Mouse (Mus musculus): Measurements from ENCODE around the gene Ube2m. TPM values are rescaled to one million over a fixed set of nuclear protein-coding genes. Genes with fewer than 3 reads are reported as not detected.

Gene Ube2m
- total and polyA plus RNA-seq, 2 experiments = 41.2 to 82.7 TPM

GRCm38 (mm10) chr7:13054287-13055010 lies 16.4 kb upstream of the Ube2m start, which contains the start of gene Mzf1:
Mzf1 (minus strand) TSS chr7:13054764.
- under 1% methylated on average over 40 of the region's 41 CpGs for WGBS
- no peak for TF ChIP-seq CTCF (IDR thresholded peaks at IDR 0.05; ENCODE audit: low read depth, low read length)
- TF ChIP-seq POLR2A (IDR thresholded peaks at IDR 0.05; ENCODE audit: extremely low read depth, insufficient read depth, low read length) = no peak
- H3K79me2 ChIP-seq (ENCODE audit: control insufficient read depth, insufficient read depth, low read length) = no peaks in the 10 kb centered on the region
- peak; percentile 93 for DNase-seq (ENCODE audit: extremely low read depth, low read depth, low spot score)
- H3K27me3 ChIP-seq (ENCODE audit: control insufficient read depth, insufficient read depth, low read length) = no peaks in the 10 kb centered on the region
- peak within 1 kb of the TSS; percentile 80 for H3K4me3 ChIP-seq (ENCODE audit: insufficient read depth, low read depth, low read length)
- H3K9ac ChIP-seq (ENCODE audit: low read depth, low read length) = peak within 1 kb of the TSS; percentile 71
- H3K4me1 ChIP-seq (ENCODE audit: control insufficient read depth, insufficient read depth, low read length) = no peaks in the 10 kb centered on the region
- no peaks in the 10 kb centered on the region for H3K36me3 ChIP-seq (ENCODE audit: control insufficient read depth, insufficient read depth, low read length)
- H3K27ac ChIP-seq (replicated peaks; ENCODE audit: insufficient read depth, low read depth, low read length) = peak within 1 kb of the TSS; percentile 58

- Histone ChIP-seq H3K27ac (replicated peaks; ENCODE audit: insufficient read depth, low read depth, low read length) (peak overlapping the region; percentile 45), H3K27me3 (ENCODE audit: control insufficient read depth, insufficient read depth, low read length) (no peaks in the 10 kb centered on the region), H3K36me3 (ENCODE audit: control insufficient read depth, insufficient read depth, low read length) (no peaks in the 10 kb centered on the region), H3K4me1 (ENCODE audit: control insufficient read depth, insufficient read depth, low read length) (no peaks in the 10 kb centered on the region), H3K79me2 (ENCODE audit: control insufficient read depth, insufficient read depth, low read length) (no peaks in the 10 kb centered on the region), H3K9ac (ENCODE audit: low read depth, low read length) (peak overlapping the region; percentile 66), H3K4me3 (ENCODE audit: insufficient read depth, low read depth, low read length) (peak overlapping the region; percentile 80)
- WGBS = 1% methylated on average over 15 of the region's 15 CpGs
- no peak for DNase-seq (ENCODE audit: extremely low read depth, low read depth, low spot score)
- no peak for TF ChIP-seq POLR2A (IDR thresholded peaks at IDR 0.05; ENCODE audit: extremely low read depth, insufficient read depth, low read length)
- TF ChIP-seq CTCF (IDR thresholded peaks at IDR 0.05; ENCODE audit: low read depth, low read length) = no peak
Measured at GRCm38 (mm10) chr7:13053961-13054286, 15.8 kb upstream of the Ube2m start.

GRCm38 (mm10) chr7:13053501-13053900 lies 15.4 kb upstream of the Ube2m start:
- H3K4me1 ChIP-seq (ENCODE audit: control insufficient read depth, insufficient read depth, low read length) = no peaks in the 10 kb centered on the region
- H3K4me3 ChIP-seq (ENCODE audit: insufficient read depth, low read depth, low read length) = no peak overlapping the region
- TF ChIP-seq CTCF (IDR thresholded peaks at IDR 0.05; ENCODE audit: low read depth, low read length) = no peak
- TF ChIP-seq POLR2A (IDR thresholded peaks at IDR 0.05; ENCODE audit: extremely low read depth, insufficient read depth, low read length) = no peak
- H3K27ac ChIP-seq (replicated peaks; ENCODE audit: insufficient read depth, low read depth, low read length) = no peak overlapping the region
- H3K36me3 ChIP-seq (ENCODE audit: control insufficient read depth, insufficient read depth, low read length) = no peaks in the 10 kb centered on the region
- no peak overlapping the region for H3K9ac ChIP-seq (ENCODE audit: low read depth, low read length)
- H3K79me2 ChIP-seq (ENCODE audit: control insufficient read depth, insufficient read depth, low read length) = no peaks in the 10 kb centered on the region
- no peak for DNase-seq (ENCODE audit: extremely low read depth, low read depth, low spot score)
- 98% methylated on average over 2 of the region's 2 CpGs for WGBS
- no peaks in the 10 kb centered on the region for H3K27me3 ChIP-seq (ENCODE audit: control insufficient read depth, insufficient read depth, low read length)

GRCm38 (mm10) chr7:13053001-13053400 lies 14.9 kb upstream of the Ube2m start:
- H3K36me3 ChIP-seq (ENCODE audit: control insufficient read depth, insufficient read depth, low read length) = no peaks in the 10 kb centered on the region
- no peak overlapping the region for H3K4me3 ChIP-seq (ENCODE audit: insufficient read depth, low read depth, low read length)
- 91% methylated on average over 13 of the region's 13 CpGs for WGBS
- H3K4me1 ChIP-seq (ENCODE audit: control insufficient read depth, insufficient read depth, low read length) = no peaks in the 10 kb centered on the region
- H3K27me3 ChIP-seq (ENCODE audit: control insufficient read depth, insufficient read depth, low read length) = no peaks in the 10 kb centered on the region
- TF ChIP-seq POLR2A (IDR thresholded peaks at IDR 0.05; ENCODE audit: extremely low read depth, insufficient read depth, low read length) = no peak
- no peak for TF ChIP-seq CTCF (IDR thresholded peaks at IDR 0.05; ENCODE audit: low read depth, low read length)
- H3K27ac ChIP-seq (replicated peaks; ENCODE audit: insufficient read depth, low read depth, low read length) = no peak overlapping the region
- H3K79me2 ChIP-seq (ENCODE audit: control insufficient read depth, insufficient read depth, low read length) = no peaks in the 10 kb centered on the region
- H3K9ac ChIP-seq (ENCODE audit: low read depth, low read length) = no peak overlapping the region
- DNase-seq (ENCODE audit: extremely low read depth, low read depth, low spot score) = no peak

- peak; percentile 80 for DNase-seq (ENCODE audit: extremely low read depth, low read depth, low spot score)
- 0% methylated on average over 2 of the region's 2 CpGs for WGBS
Measured at GRCm38 (mm10) chr7:13046084-13046483, 8.0 kb upstream of the Ube2m start.

GRCm38 (mm10) chr7:13044254-13044625 lies 6.2 kb upstream of the Ube2m start:
- Histone ChIP-seq H3K27me3 (ENCODE audit: control insufficient read depth, insufficient read depth, low read length) (peaks cover 7% of the 10 kb centered on the region), H3K79me2 (ENCODE audit: control insufficient read depth, insufficient read depth, low read length) (no peaks in the 10 kb centered on the region), H3K36me3 (ENCODE audit: control insufficient read depth, insufficient read depth, low read length) (no peaks in the 10 kb centered on the region), H3K27ac (replicated peaks; ENCODE audit: insufficient read depth, low read depth, low read length) (no peak overlapping the region), H3K9ac (ENCODE audit: low read depth, low read length) (peak overlapping the region; percentile 49), H3K4me1 (ENCODE audit: control insufficient read depth, insufficient read depth, low read length) (peaks cover 17% of the 10 kb centered on the region), H3K4me3 (ENCODE audit: insufficient read depth, low read depth, low read length) (peak overlapping the region; percentile 38; the same call in 1 of the 2 replicates)
- TF ChIP-seq POLR2A (IDR thresholded peaks at IDR 0.05; ENCODE audit: extremely low read depth, insufficient read depth, low read length) (no peak), CTCF (IDR thresholded peaks at IDR 0.05; ENCODE audit: low read depth, low read length) (no peak)
- no peak for DNase-seq (ENCODE audit: extremely low read depth, low read depth, low spot score)
- 9% methylated on average over 23 of the region's 23 CpGs for WGBS

More at GRCm38 (mm10) chr7:13046084-13046483, 8.0 kb upstream of the Ube2m start:
- Histone ChIP-seq H3K79me2 (ENCODE audit: control insufficient read depth, insufficient read depth, low read length) (no peaks in the 10 kb centered on the region), H3K36me3 (ENCODE audit: control insufficient read depth, insufficient read depth, low read length) (no peaks in the 10 kb centered on the region), H3K4me3 (ENCODE audit: insufficient read depth, low read depth, low read length) (no peak overlapping the region), H3K27ac (replicated peaks; ENCODE audit: insufficient read depth, low read depth, low read length) (no peak overlapping the region), H3K4me1 (ENCODE audit: control insufficient read depth, insufficient read depth, low read length) (peaks cover 17% of the 10 kb centered on the region), H3K9ac (ENCODE audit: low read depth, low read length) (no peak overlapping the region), H3K27me3 (ENCODE audit: control insufficient read depth, insufficient read depth, low read length) (peaks cover 7% of the 10 kb centered on the region)
- TF ChIP-seq POLR2A (IDR thresholded peaks at IDR 0.05; ENCODE audit: extremely low read depth, insufficient read depth, low read length) = no peak
- TF ChIP-seq CTCF (IDR thresholded peaks at IDR 0.05; ENCODE audit: low read depth, low read length) = peak; percentile 61; the same call in 1 of the 2 replicates

Measured in liver, adult 2 months (tissue).